Mouse (Mus musculus): Measurements from ENCODE around the gene Wdr37. TPM values are rescaled to one million over a fixed set of nuclear protein-coding genes. Genes with fewer than 3 reads are reported as not detected.
"Not testable (repeated sequence)": the region's sequence is repeated elsewhere in the genome, so short reads cannot be mapped to it uniquely, and the experiment has no call there.

The Wdr37 gene
- polyA plus RNA-seq, 1 experiment from 2014 or later, result 20.4 TPM

- H3K27ac ChIP-seq (ENCODE audit: low read length), result no peak overlapping the region
- no peak overlapping the region for H3K4me2 ChIP-seq (ENCODE audit: low read depth, low read length)
- H3K36me3 ChIP-seq (ENCODE audit: control insufficient read depth, insufficient read depth, low read length), result peaks cover 12% of the 10 kb centered on the region
- no peaks in the 10 kb centered on the region for H3K27me3 ChIP-seq (ENCODE audit: control insufficient read depth, insufficient read depth, low read length)
- ATAC-seq (ENCODE audit: insufficient read depth, low FRiP score), result no peak
- no peaks in the 10 kb centered on the region for H3K4me1 ChIP-seq (ENCODE audit: control insufficient read depth, insufficient read depth, low read length)
- H3K4me3 ChIP-seq (replicated peaks; ENCODE audit: low read length), result no peak overlapping the region
- H3K9ac ChIP-seq (ENCODE audit: low read length), result no peak overlapping the region
- 83% methylated on average over 1 of the region's 1 CpGs for WGBS
- no peaks in the 10 kb centered on the region for H3K9me3 ChIP-seq (replicated peaks; ENCODE audit: control insufficient read depth, low read length)
These were observed 22.4 kb downstream of the Wdr37 start for GRCm38 (mm10) chr13:8849311-8849710.

DNA sequence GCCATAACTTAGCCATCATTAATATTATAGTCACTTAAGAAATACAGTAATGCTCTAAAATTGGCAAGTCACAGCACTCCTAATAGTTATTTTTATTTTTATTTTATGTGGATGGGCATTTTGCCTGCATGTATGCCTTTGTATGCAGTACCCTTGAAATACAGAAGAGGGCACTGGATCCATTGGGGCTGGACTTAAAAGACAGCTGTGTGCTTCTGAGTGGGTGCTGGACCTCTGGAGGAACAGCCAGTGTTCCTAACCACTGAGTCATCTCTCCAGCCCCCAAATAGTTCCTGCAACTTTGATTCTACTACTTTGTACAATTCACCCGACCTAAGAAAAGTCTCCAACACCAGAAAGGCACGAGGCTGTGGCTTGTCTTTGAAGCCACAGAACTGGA is 24.0 kb downstream of the Wdr37 start:
- 69% methylated on average over 2 of the region's 2 CpGs for WGBS
- no peaks in the 10 kb centered on the region for H3K9me3 ChIP-seq (replicated peaks; ENCODE audit: control insufficient read depth, low read length)
- H3K27ac ChIP-seq (ENCODE audit: low read length), result no peak overlapping the region
- peaks cover 12% of the 10 kb centered on the region for H3K36me3 ChIP-seq (ENCODE audit: control insufficient read depth, insufficient read depth, low read length)
- no peak overlapping the region for H3K4me2 ChIP-seq (ENCODE audit: low read depth, low read length)
- no peak overlapping the region for H3K9ac ChIP-seq (ENCODE audit: low read length)
- H3K4me3 ChIP-seq (replicated peaks; ENCODE audit: low read length), result no peak overlapping the region
- H3K4me1 ChIP-seq (ENCODE audit: control insufficient read depth, insufficient read depth, low read length), result no peaks in the 10 kb centered on the region
- ATAC-seq (ENCODE audit: insufficient read depth, low FRiP score), result no peak
- no peaks in the 10 kb centered on the region for H3K27me3 ChIP-seq (ENCODE audit: control insufficient read depth, insufficient read depth, low read length)

DNA sequence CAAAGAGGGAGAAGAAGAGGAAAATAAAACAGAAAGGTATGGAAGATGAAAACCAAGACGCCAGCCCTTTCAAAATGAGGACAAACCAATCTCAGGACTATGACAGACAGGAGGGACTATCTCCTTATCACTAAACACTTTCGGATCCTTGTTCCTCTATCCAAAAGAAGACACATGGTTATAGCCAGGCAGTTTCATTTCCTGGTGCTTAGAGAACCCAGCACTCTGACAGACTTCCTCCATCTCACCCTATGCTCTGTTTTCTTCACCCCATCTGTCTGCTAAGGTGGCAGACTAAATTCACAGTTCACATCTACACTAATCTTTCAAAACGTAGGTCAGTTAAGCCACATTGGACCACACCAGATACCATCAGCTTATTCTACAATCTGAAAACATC is 29.4 kb downstream of the Wdr37 start:
- H3K4me3 ChIP-seq (replicated peaks; ENCODE audit: low read length), result no peak overlapping the region
- ATAC-seq (ENCODE audit: insufficient read depth, low FRiP score), result no peak
- H3K4me2 ChIP-seq (ENCODE audit: low read depth, low read length), result no peak overlapping the region
- H3K27me3 ChIP-seq (ENCODE audit: control insufficient read depth, insufficient read depth, low read length), result no peaks in the 10 kb centered on the region
- no peaks in the 10 kb centered on the region for H3K9me3 ChIP-seq (replicated peaks; ENCODE audit: control insufficient read depth, low read length)
- 86% methylated on average over 3 of the region's 3 CpGs for WGBS
- no peak overlapping the region for H3K9ac ChIP-seq (ENCODE audit: low read length)
- H3K27ac ChIP-seq (ENCODE audit: low read length), result no peak overlapping the region
- no peaks in the 10 kb centered on the region for H3K4me1 ChIP-seq (ENCODE audit: control insufficient read depth, insufficient read depth, low read length)
- H3K36me3 ChIP-seq (ENCODE audit: control insufficient read depth, insufficient read depth, low read length), result peaks cover 11% of the 10 kb centered on the region

GRCm38 (mm10) chr13:8841846-8842245 is 29.9 kb downstream of the Wdr37 start:
- H3K4me2 ChIP-seq (ENCODE audit: low read depth, low read length); H3K27me3 ChIP-seq (ENCODE audit: control insufficient read depth, insufficient read depth, low read length); H3K4me1 ChIP-seq (ENCODE audit: control insufficient read depth, insufficient read depth, low read length); H3K36me3 ChIP-seq (ENCODE audit: control insufficient read depth, insufficient read depth, low read length); H3K27ac ChIP-seq (ENCODE audit: low read length); H3K9ac ChIP-seq (ENCODE audit: low read length); H3K4me3 ChIP-seq (replicated peaks; ENCODE audit: low read length); ATAC-seq (ENCODE audit: insufficient read depth, low FRiP score); H3K9me3 ChIP-seq (replicated peaks; ENCODE audit: control insufficient read depth, low read length): not testable (repeated sequence)
- WGBS, result 90% methylated on average over 7 of the region's 7 CpGs

- no peaks in the 10 kb centered on the region for H3K9me3 ChIP-seq (replicated peaks; ENCODE audit: control insufficient read depth, low read length)
- ATAC-seq (ENCODE audit: insufficient read depth, low FRiP score), result no peak
- H3K27ac ChIP-seq (ENCODE audit: low read length), result no peak overlapping the region
- H3K9ac ChIP-seq (ENCODE audit: low read length), result no peak overlapping the region
- H3K27me3 ChIP-seq (ENCODE audit: control insufficient read depth, insufficient read depth, low read length), result no peaks in the 10 kb centered on the region
- no peaks in the 10 kb centered on the region for H3K4me1 ChIP-seq (ENCODE audit: control insufficient read depth, insufficient read depth, low read length)
- no peak overlapping the region for H3K4me3 ChIP-seq (replicated peaks; ENCODE audit: low read length)
- H3K4me2 ChIP-seq (ENCODE audit: low read depth, low read length), result no peak overlapping the region
- 88% methylated on average over 2 of the region's 2 CpGs for WGBS
- peaks cover 7% of the 10 kb centered on the region; the same call in 1 of the 2 replicates for H3K36me3 ChIP-seq (ENCODE audit: control insufficient read depth, insufficient read depth, low read length)
These were observed 30.8 kb downstream of the Wdr37 start for GRCm38 (mm10) chr13:8840941-8841340.

DNA sequence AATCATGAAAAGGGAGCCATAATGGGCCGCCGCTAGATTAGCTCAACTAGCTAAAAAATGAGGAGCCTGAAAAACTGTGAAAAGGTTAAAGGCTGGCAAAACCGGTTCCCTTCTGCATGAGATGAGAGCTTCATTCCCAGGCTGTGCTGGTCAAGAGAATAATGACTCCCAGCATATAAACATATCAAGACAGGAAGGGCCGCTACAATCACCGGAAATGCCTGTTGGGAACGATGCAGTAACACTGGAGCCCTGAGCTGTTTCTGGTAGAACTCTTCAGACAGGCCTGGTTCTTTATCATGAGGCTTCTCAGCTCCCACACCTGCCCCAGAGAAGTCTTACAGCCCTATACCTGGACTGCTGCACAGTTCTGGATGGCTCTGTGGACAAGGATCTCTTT is 31.8 kb downstream of the Wdr37 start:
- Histone ChIP-seq H3K4me1 (ENCODE audit: control insufficient read depth, insufficient read depth, low read length) (no peaks in the 10 kb centered on the region), H3K4me2 (ENCODE audit: low read depth, low read length) (no peak overlapping the region), H3K9ac (ENCODE audit: low read length) (no peak overlapping the region), H3K4me3 (replicated peaks; ENCODE audit: low read length) (no peak overlapping the region), H3K27me3 (ENCODE audit: control insufficient read depth, insufficient read depth, low read length) (no peaks in the 10 kb centered on the region), H3K9me3 (replicated peaks; ENCODE audit: control insufficient read depth, low read length) (no peaks in the 10 kb centered on the region), H3K27ac (ENCODE audit: low read length) (peak overlapping the region; percentile 39), H3K36me3 (ENCODE audit: control insufficient read depth, insufficient read depth, low read length) (peaks cover 7% of the 10 kb centered on the region; the same call in 1 of the 2 replicates)
- ATAC-seq (ENCODE audit: insufficient read depth, low FRiP score), result peak; percentile 53; the same call in 1 of the 2 replicates
- 64% methylated on average over 6 of the region's 6 CpGs for WGBS

DNA sequence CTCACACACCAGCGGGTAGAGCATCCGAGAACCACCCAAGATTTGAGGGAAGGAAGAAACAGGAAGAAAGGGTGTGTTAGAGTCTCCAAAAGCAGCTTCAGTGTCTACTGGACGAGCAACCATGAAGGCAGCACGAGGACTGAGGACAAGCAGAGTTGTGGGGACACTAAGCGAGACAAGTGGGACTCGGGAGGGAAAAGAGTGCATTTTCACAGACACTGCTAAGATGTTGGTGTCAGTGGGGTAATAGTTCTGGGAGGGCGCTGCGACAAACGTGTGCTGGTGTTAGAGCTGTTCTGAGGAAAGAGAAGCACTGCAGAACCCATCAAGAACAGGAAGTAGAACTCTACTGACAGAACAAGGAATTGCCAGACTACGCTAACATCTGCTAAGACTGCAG is 32.6 kb downstream of the Wdr37 start:
- peak overlapping the region; percentile 39 for H3K27ac ChIP-seq (ENCODE audit: low read length)
- H3K27me3 ChIP-seq (ENCODE audit: control insufficient read depth, insufficient read depth, low read length), result no peaks in the 10 kb centered on the region
- no peak overlapping the region for H3K4me2 ChIP-seq (ENCODE audit: low read depth, low read length)
- WGBS, result 87% methylated on average over 10 of the region's 10 CpGs
- H3K4me1 ChIP-seq (ENCODE audit: control insufficient read depth, insufficient read depth, low read length), result no peaks in the 10 kb centered on the region
- ATAC-seq (ENCODE audit: insufficient read depth, low FRiP score), result no peak
- no peak overlapping the region for H3K4me3 ChIP-seq (replicated peaks; ENCODE audit: low read length)
- no peak overlapping the region for H3K9ac ChIP-seq (ENCODE audit: low read length)
- no peaks in the 10 kb centered on the region for H3K9me3 ChIP-seq (replicated peaks; ENCODE audit: control insufficient read depth, low read length)
- H3K36me3 ChIP-seq (ENCODE audit: control insufficient read depth, insufficient read depth, low read length), result peaks cover 7% of the 10 kb centered on the region; the same call in 1 of the 2 replicates

- no peak for ATAC-seq (ENCODE audit: insufficient read depth, low FRiP score)
- H3K4me3 ChIP-seq (replicated peaks; ENCODE audit: low read length), result no peak overlapping the region
- H3K36me3 ChIP-seq (ENCODE audit: control insufficient read depth, insufficient read depth, low read length), result peaks cover 9% of the 10 kb centered on the region; the same call in 1 of the 2 replicates
- H3K4me1 ChIP-seq (ENCODE audit: control insufficient read depth, insufficient read depth, low read length), result no peaks in the 10 kb centered on the region
- H3K9ac ChIP-seq (ENCODE audit: low read length), result no peak overlapping the region
- H3K4me2 ChIP-seq (ENCODE audit: low read depth, low read length), result no peak overlapping the region
- WGBS, result 72% methylated on average over 3 of the region's 3 CpGs
- H3K9me3 ChIP-seq (replicated peaks; ENCODE audit: control insufficient read depth, low read length), result no peaks in the 10 kb centered on the region
- no peaks in the 10 kb centered on the region for H3K27me3 ChIP-seq (ENCODE audit: control insufficient read depth, insufficient read depth, low read length)
- no peak overlapping the region for H3K27ac ChIP-seq (ENCODE audit: low read length)
These were observed 33.3 kb downstream of the Wdr37 start for GRCm38 (mm10) chr13:8838394-8838793.

GRCm38 (mm10) chr13:8834573-8834972 is 37.1 kb downstream of the Wdr37 start:
- Histone ChIP-seq H3K27me3 (ENCODE audit: control insufficient read depth, insufficient read depth, low read length) (no peaks in the 10 kb centered on the region), H3K27ac (ENCODE audit: low read length) (no peak overlapping the region), H3K4me3 (replicated peaks; ENCODE audit: low read length) (no peak overlapping the region), H3K9ac (ENCODE audit: low read length) (no peak overlapping the region), H3K4me2 (ENCODE audit: low read depth, low read length) (no peak overlapping the region), H3K36me3 (ENCODE audit: control insufficient read depth, insufficient read depth, low read length) (0 out of 2 replicates have a peak, but pooled peaks cover 4% of the 10 kb centered on the region), H3K4me1 (ENCODE audit: control insufficient read depth, insufficient read depth, low read length) (no peaks in the 10 kb centered on the region), H3K9me3 (replicated peaks; ENCODE audit: control insufficient read depth, low read length) (no peaks in the 10 kb centered on the region)
- no peak for ATAC-seq (ENCODE audit: insufficient read depth, low FRiP score)
- WGBS, result 93% methylated on average over 5 of the region's 5 CpGs

Measured in stomach, embryonic 16.5 days (tissue).